Comparison of ENCODE assay signal across 22 mouse cellular contexts in genomic region chr6:48704146-48704545, GRCm38 (mm10). TPM values are rescaled to one million over a fixed set of nuclear protein-coding genes. Genes with fewer than 3 reads are reported as not detected.
A peak's percentile ranks its signal among the peaks of the same experiment; 100 is the strongest.
DNase-seq lines count a peak whose midpoint lies in the region; ATAC-seq and TF ChIP-seq lines count a peak whose summit lies in the region.
"Had no signal": no experiment of that assay in that cellular context is flagged by ENCODE, and none has a peak within 500 bp of the region (broad histone marks: within the 10 kb centered on the region; RNA-seq: fewer than 3 reads in every experiment).

No protein-coding gene starts in this region.

- in situ Hi-C loops in CH12.LX (cut with MboI; ENCODE audit: low pct_ligation_motif_present, low pct_unique_long_range_greater_than_20kb, low sequenced_read_pairs), result loop anchor here (5.0 kb wide), 1 partner anchor 33 kb away; the partner anchor contains the start of gene Gimap1

- TF ChIP-seq POLR2A in kidney, adult 2 months (IDR thresholded peaks at IDR 0.05; ENCODE audit: low read depth, low read length), result no peak
- TF ChIP-seq POLR2A in CH12.LX (IDR thresholded peaks at IDR 0.05; ENCODE audit: low read depth, low read length), result no peak

- H3K27me3 ChIP-seq in heart, embryonic 11.5 days (ENCODE audit: control insufficient read depth, insufficient read depth, low read length), result no peaks in the 10 kb centered on the region
- no peaks in the 10 kb centered on the region for H3K27me3 ChIP-seq in kidney, adult 2 months (replicated peaks; ENCODE audit: control insufficient read depth, insufficient read depth, low read length)
- H3K27me3 ChIP-seq in CH12.LX (replicated peaks), result no peaks in the 10 kb centered on the region
- H3K27me3 ChIP-seq: forebrain, embryonic 13.5 days; hindbrain, embryonic 13.5 days; Patski had no signal

- dilution Hi-C loops in CH12.LX (cut with MboI; ENCODE audit: extremely low pct_ligation_motif_present, extremely low pct_unique_long_range_greater_than_20kb, low sequenced_read_pairs), result no loop called here

- ATAC-seq in heart, embryonic 11.5 days (replicated peaks; ENCODE audit: insufficient number of reproducible peaks, low FRiP score, low TSS enrichment), result no peak
- ATAC-seq: activated CD4-positive, CD25-positive, alpha-beta regulatory T cell, adult 4 months; forebrain, embryonic 13.5 days; forebrain, postnatal 0 days; Patski had no signal

- no peak for TF ChIP-seq RAD21 in CH12.LX (IDR thresholded peaks at IDR 0.05; ENCODE audit: low read depth, low read length)

- no peak overlapping the region for H3K4me2 ChIP-seq in heart, embryonic 11.5 days
- 0 out of 2 replicates have a peak overlapping the region, but pooled peaks have one; percentile 79 for H3K4me2 ChIP-seq in CH12.LX (ENCODE audit: insufficient read depth, low read depth, poor library complexity, severe bottlenecking)
- H3K4me2 ChIP-seq: forebrain, embryonic 13.5 days; hindbrain, embryonic 13.5 days had no signal

- no peak for TF ChIP-seq CTCF in kidney, adult 2 months (conservative IDR thresholded peaks at IDR 0.05; ENCODE audit: insufficient read depth, insufficient read length, low read depth, low read length)
- no peak for TF ChIP-seq CTCF in CH12.LX (conservative IDR thresholded peaks at IDR 0.05 in 1 of 2, IDR thresholded peaks at IDR 0.05 in 1 of 2; ENCODE audit: low read depth in 2 of 2, low read length in 2 of 2)

- H3K4me3 ChIP-seq in heart, embryonic 11.5 days (ENCODE audit: low read depth, low read length), result no peak overlapping the region
- no peak overlapping the region for H3K4me3 ChIP-seq in kidney, adult 2 months (ENCODE audit: insufficient read depth, low read depth, low read length)
- no peak overlapping the region for H3K4me3 ChIP-seq in CH12.LX (replicated peaks in 1 of 3; ENCODE audit: low read depth in 2 of 3, low read length in 2 of 3, poor library complexity in 1 of 3)
- H3K4me3 ChIP-seq: embryonic facial prominence, embryonic 10.5 days; forebrain, embryonic 13.5 days; hindbrain, embryonic 13.5 days had no signal

- DNase-seq in heart, adult 11 months, result peak; percentile 86
- no peak for DNase-seq in kidney, adult 2 months
- DNase-seq in kidney, adult 9 months, result no peak
- DNase-seq in CH12.LX (ENCODE audit: extremely low read depth), result no peak
- DNase-seq in naive thymus-derived CD4-positive, alpha-beta T cell, adult 2 months (ENCODE audit: low read depth), result peak; percentile 55
- DNase-seq in thymus, postnatal 25 days, result no peak
- DNase-seq: adrenal gland, postnatal 14 days; cerebellum, adult 18-20 months; cerebellum, postnatal 10 days; forebrain, postnatal 0 days; gastrocnemius, postnatal 25 days; heart, postnatal 10 days had no signal

- no peak overlapping the region for H3K9ac ChIP-seq in heart, embryonic 11.5 days (ENCODE audit: low read depth, low read length)
- peak overlapping the region; percentile 1; the same call in 1 of the 2 replicates for H3K9ac ChIP-seq in CH12.LX (ENCODE audit: insufficient read depth, low read depth)
- H3K9ac ChIP-seq: forebrain, embryonic 13.5 days; forebrain, postnatal 0 days; hindbrain, embryonic 13.5 days had no signal

- TF ChIP-seq EP300 in CH12.LX (IDR thresholded peaks at IDR 0.05; ENCODE audit: low read length), result no peak

- H3K9me3 ChIP-seq in heart, embryonic 11.5 days (replicated peaks; ENCODE audit: control insufficient read depth, low read length), result no peaks in the 10 kb centered on the region
- no peaks in the 10 kb centered on the region for H3K9me3 ChIP-seq in CH12.LX (replicated peaks; ENCODE audit: low read length)
- H3K9me3 ChIP-seq: embryonic facial prominence, embryonic 10.5 days; forebrain, embryonic 13.5 days; hindbrain, embryonic 13.5 days had no signal

- H3K27ac ChIP-seq in heart, embryonic 11.5 days (ENCODE audit: low read depth, low read length), result no peak overlapping the region
- H3K27ac ChIP-seq in kidney, adult 2 months (ENCODE audit: insufficient read depth, low read depth, low read length), result peak overlapping the region; percentile 67; the same call in 1 of the 2 replicates
- peak overlapping the region; percentile 84 for H3K27ac ChIP-seq in CH12.LX (ENCODE audit: insufficient read depth, low read depth)
- H3K27ac ChIP-seq: embryonic facial prominence, embryonic 10.5 days; forebrain, embryonic 13.5 days; hindbrain, embryonic 13.5 days had no signal

- peaks cover 49% of the 10 kb centered on the region for H3K79me2 ChIP-seq in CH12.LX (replicated peaks; ENCODE audit: control insufficient read depth, extremely low read depth, insufficient read depth, poor library complexity, severe bottlenecking)

- no peaks in the 10 kb centered on the region for H3K36me3 ChIP-seq in heart, embryonic 11.5 days (ENCODE audit: control insufficient read depth, insufficient read depth, low read length)
- H3K36me3 ChIP-seq in kidney, adult 2 months (ENCODE audit: control insufficient read depth, insufficient read depth, low read length), result peaks cover 1% of the 10 kb centered on the region; the same call in 1 of the 2 replicates
- peaks cover 36 to 56% of the 10 kb centered on the region in 2 experiments for H3K36me3 ChIP-seq in CH12.LX (replicated peaks in 1 of 2; ENCODE audit: control insufficient read depth in 1 of 2, insufficient read depth in 1 of 2, low read length in 1 of 2)
- H3K36me3 ChIP-seq: embryonic facial prominence, embryonic 10.5 days; hindbrain, embryonic 13.5 days had no signal

- no peaks in the 10 kb centered on the region for H3K4me1 ChIP-seq in heart, embryonic 11.5 days (ENCODE audit: control insufficient read depth, insufficient read depth, low read length)
- H3K4me1 ChIP-seq in kidney, adult 2 months (ENCODE audit: control insufficient read depth, insufficient read depth, low read length), result 0 out of 2 replicates have a peak, but pooled peaks cover 2% of the 10 kb centered on the region
- H3K4me1 ChIP-seq in CH12.LX (ENCODE audit: control insufficient read depth in 1 of 2, insufficient read depth in 2 of 2), result peaks cover 42 to 77% of the 10 kb centered on the region in 2 experiments
- H3K4me1 ChIP-seq: forebrain, embryonic 13.5 days; hindbrain, embryonic 13.5 days had no signal

TF ChIP-seq in CH12.LX, 34 proteins besides CTCF, POLR2A, EP300 and RAD21:
- TF ChIP-seq CHD1 (IDR thresholded peaks at IDR 0.05; ENCODE audit: low read depth, low read length) (no peak), ZKSCAN1 (IDR thresholded peaks at IDR 0.05; ENCODE audit: borderline replicate concordance, low read depth, low read length) (no peak)

RNA-seq across cellular contexts. Expression of gene Gimap6, which starts 3.9 kb away (rescaled TPM):
- polyA plus RNA-seq in heart, embryonic 11.5 days (2014; fragmentation: Nextera tagmentation; extraction: Ambion mirVana), result 30.5 and 30.6 TPM in 2 replicates
- 14.2 and 24.0 TPM in 2 replicates for polyA plus RNA-seq in kidney, adult 2 months (2012; rRNA removed)
- total RNA-seq in CH12.LX (2012; rRNA removed) (78.1 and 88.9 TPM in 2 replicates), CH12.LX (2014; rRNA removed) (128 and 158 TPM in 2 replicates)
- polyA plus RNA-seq in CH12.LX (2012; ENCODE audit: insufficient read length, low read depth), result 87.9 and 97.2 TPM in 2 replicates
- polyA plus RNA-seq: C2C12, Patski had no signal

RNA-seq across cellular contexts. Expression of gene Gm28053, which starts 14.3 kb away (rescaled TPM):
- 2.6 and 4.8 TPM in 2 replicates for polyA plus RNA-seq in heart, embryonic 11.5 days (2014; fragmentation: Nextera tagmentation; extraction: Ambion mirVana)
- not detected in 2 replicates for polyA plus RNA-seq in kidney, adult 2 months (2012; rRNA removed)
- total RNA-seq in CH12.LX (2012; rRNA removed) (10.0 and 12.0 TPM in 2 replicates), CH12.LX (2014; rRNA removed) (8.0 and 8.8 TPM in 2 replicates)
- polyA plus RNA-seq in CH12.LX (2012; ENCODE audit: insufficient read length, low read depth), result 22.7 and 46.9 TPM in 2 replicates
- total RNA-seq: forebrain, postnatal 0 days; gastrocnemius, postnatal 25 days had no signal
- polyA plus RNA-seq: C2C12; embryonic facial prominence, embryonic 10.5 days; embryonic facial prominence, embryonic 14.5 days; forebrain, postnatal 0 days; hindbrain, embryonic 13.5 days; Patski had no signal

RNA-seq across cellular contexts. Expression of gene Gimap7, which starts 14.3 kb away (rescaled TPM):
- not detected in 2 replicates for polyA plus RNA-seq in heart, embryonic 11.5 days (2014; fragmentation: Nextera tagmentation; extraction: Ambion mirVana)
- polyA plus RNA-seq in kidney, adult 2 months (2012; rRNA removed), result 0.20 and 0.97 TPM in 2 replicates
- total RNA-seq in CH12.LX (2012; rRNA removed) (14.5 and 16.3 TPM in 2 replicates), CH12.LX (2014; rRNA removed) (4.2 and 4.3 TPM in 2 replicates)
- 7.0 and 7.1 TPM in 2 replicates for polyA plus RNA-seq in CH12.LX (2012; ENCODE audit: insufficient read length, low read depth)
- total RNA-seq: forebrain, postnatal 0 days; gastrocnemius, adult 18-20 months; gastrocnemius, postnatal 25 days; heart, postnatal 10 days had no signal
- polyA plus RNA-seq: C2C12; embryonic facial prominence, embryonic 10.5 days; embryonic facial prominence, embryonic 14.5 days; forebrain, embryonic 13.5 days; forebrain, postnatal 0 days; heart, embryonic 14.5 days; hindbrain, embryonic 13.5 days; Patski had no signal

RNA-seq across cellular contexts. Expression of gene Gimap4, which starts 19.8 kb away (rescaled TPM):
- polyA plus RNA-seq in heart, embryonic 11.5 days (2014; fragmentation: Nextera tagmentation; extraction: Ambion mirVana), result 8.6 and 10.0 TPM in 2 replicates
- polyA plus RNA-seq in kidney, adult 2 months (2012; rRNA removed), result 27.5 and 44.3 TPM in 2 replicates
- 113 and 144 TPM in 2 replicates for total RNA-seq in CH12.LX (2012; rRNA removed)
- 264 and 316 TPM in 2 replicates for total RNA-seq in CH12.LX (2014; rRNA removed)
- polyA plus RNA-seq in CH12.LX (2012; ENCODE audit: insufficient read length, low read depth), result 203 and 274 TPM in 2 replicates

RNA-seq across cellular contexts. Expression of gene Gimap9, which starts 28.2 kb away (rescaled TPM):
- 8.8 and 10.6 TPM in 2 replicates for polyA plus RNA-seq in heart, embryonic 11.5 days (2014; fragmentation: Nextera tagmentation; extraction: Ambion mirVana)
- 6.8 and 10.1 TPM in 2 replicates for polyA plus RNA-seq in kidney, adult 2 months (2012; rRNA removed)
- 31.0 and 38.5 TPM in 2 replicates for total RNA-seq in CH12.LX (2012; rRNA removed)
- 75.1 and 83.9 TPM in 2 replicates for total RNA-seq in CH12.LX (2014; rRNA removed)
- polyA plus RNA-seq in CH12.LX (2012; ENCODE audit: insufficient read length, low read depth), result 43.4 and 46.1 TPM in 2 replicates

Comparison
In these comparisons a context has a peak if more than half of its experiments do, and no peak if none do; other contexts are left out.
1. DNase-seq: peak in heart, adult 11 months (single experiment) and naive thymus-derived CD4-positive, alpha-beta T cell, adult 2 months (single experiment); none in kidney, adult 2 months (single experiment), kidney, adult 9 months (single experiment), CH12.LX (single experiment) and thymus, postnatal 25 days (single experiment).